28 mouse cellular contexts compared by ENCODE assay signal in the genomic region with DNA sequence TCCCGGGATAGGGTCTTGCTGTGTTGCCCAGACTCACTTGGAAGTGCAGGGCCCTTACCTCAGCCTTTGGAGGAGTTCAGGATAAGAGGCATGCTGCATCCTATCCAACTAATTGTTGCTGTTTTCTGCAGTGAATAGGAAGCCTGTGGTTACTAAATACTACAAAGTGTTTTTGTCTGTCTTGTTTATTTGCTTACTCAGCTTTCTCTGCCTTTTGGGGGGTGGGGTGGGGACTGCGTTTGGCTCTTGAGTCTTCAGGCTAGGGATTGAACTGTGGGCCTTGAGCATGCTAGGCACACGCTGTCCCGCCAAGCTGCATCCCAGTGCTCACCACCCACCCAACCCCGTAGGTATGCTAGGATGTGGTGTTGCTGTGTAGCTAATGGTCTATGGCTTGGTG. TPM values are rescaled to one million over a fixed set of nuclear protein-coding genes. Genes with fewer than 3 reads are reported as not detected.
A peak's percentile ranks its signal among the peaks of the same experiment; 100 is the strongest.
DNase-seq lines count a peak whose midpoint lies in the region; ATAC-seq and TF ChIP-seq lines count a peak whose summit lies in the region.
"Had no signal": no experiment of that assay in that cellular context is flagged by ENCODE, and none has a peak within 500 bp of the region (broad histone marks: within the 10 kb centered on the region; RNA-seq: fewer than 3 reads in every experiment).

No protein-coding gene starts in this region.

- no peak overlapping the region for H3K4me2 ChIP-seq in forebrain, embryonic 13.5 days
- no peak overlapping the region for H3K4me2 ChIP-seq in CH12.LX (ENCODE audit: insufficient read depth, low read depth, poor library complexity, severe bottlenecking)
- H3K4me2 ChIP-seq: embryonic facial prominence, embryonic 12.5 days; embryonic facial prominence, embryonic 15.5 days had no signal

- no peak for DNase-seq in forebrain, embryonic 10.5 days (ENCODE audit: extremely low spot score, low spot score)
- DNase-seq in CH12.LX (ENCODE audit: extremely low read depth) (no peak), ES-E14 (ENCODE audit: low read depth, low spot score) (no peak)
- no peak for DNase-seq in retina, embryonic 14.5 days (ENCODE audit: low spot score)
- DNase-seq: adrenal gland, adult 2 months; adrenal gland, postnatal 10 days; adrenal gland, postnatal 25 days; cerebellum, adult 11 months; cerebellum, adult 18-20 months; cerebellum, adult 8-10 months; cerebellum, adult 9-11 months; cerebellum, postnatal 14 days; cerebellum, postnatal 36 days; embryo, embryonic 11 days had no signal

- no peaks in the 10 kb centered on the region for H3K9me3 ChIP-seq in forebrain, embryonic 13.5 days (replicated peaks)
- H3K9me3 ChIP-seq in forebrain, embryonic 10.5 days = no peaks in the 10 kb centered on the region
- H3K9me3 ChIP-seq in megakaryocyte, embryonic 14.5 days = no peaks in the 10 kb centered on the region
- no peaks in the 10 kb centered on the region for H3K9me3 ChIP-seq in CH12.LX (replicated peaks; ENCODE audit: low read length)
- no peaks in the 10 kb centered on the region for H3K9me3 ChIP-seq in ES-E14 (ENCODE audit: control insufficient read depth, insufficient read depth, low read depth, low read length)
- H3K9me3 ChIP-seq: embryonic facial prominence, embryonic 12.5 days; embryonic facial prominence, embryonic 15.5 days had no signal

- dilution Hi-C loops in CH12.LX (cut with MboI; ENCODE audit: extremely low pct_ligation_motif_present, extremely low pct_unique_long_range_greater_than_20kb, low sequenced_read_pairs) = no loop called here

- TF ChIP-seq EP300 in CH12.LX (IDR thresholded peaks at IDR 0.05; ENCODE audit: low read length) = no peak

- H3K27ac ChIP-seq in forebrain, embryonic 13.5 days = no peak overlapping the region
- no peak overlapping the region for H3K27ac ChIP-seq in forebrain, embryonic 10.5 days
- no peak overlapping the region for H3K27ac ChIP-seq in CH12.LX (ENCODE audit: insufficient read depth, low read depth)
- no peak overlapping the region for H3K27ac ChIP-seq in ES-E14 (ENCODE audit: insufficient read depth, low read depth, low read length, poor library complexity, severe bottlenecking)
- H3K27ac ChIP-seq: embryonic facial prominence, embryonic 12.5 days; embryonic facial prominence, embryonic 15.5 days had no signal

- no peak for TF ChIP-seq RAD21 in CH12.LX (IDR thresholded peaks at IDR 0.05; ENCODE audit: low read depth, low read length)

- peaks cover 19% of the 10 kb centered on the region for H3K4me1 ChIP-seq in forebrain, embryonic 13.5 days
- H3K4me1 ChIP-seq in forebrain, embryonic 10.5 days = peaks cover 4% of the 10 kb centered on the region; the same call in 1 of the 2 replicates
- peaks cover 50% of the 10 kb centered on the region for H3K4me1 ChIP-seq in megakaryocyte, embryonic 14.5 days
- H3K4me1 ChIP-seq in CH12.LX (ENCODE audit: control insufficient read depth in 1 of 2, insufficient read depth in 2 of 2) (peaks cover 0 to 23% of the 10 kb centered on the region in 2 experiments; a peak in 2 of 4 replicates), ES-E14 (ENCODE audit: control insufficient read depth in 2 of 2, insufficient read depth in 2 of 2, low read length in 2 of 2, poor library complexity in 1 of 2) (peaks cover 0 to 5% of the 10 kb centered on the region in 2 experiments; a peak in 1 of 4 replicates)

- H3K79me2 ChIP-seq in CH12.LX (replicated peaks; ENCODE audit: control insufficient read depth, extremely low read depth, insufficient read depth, poor library complexity, severe bottlenecking) = peaks cover 18% of the 10 kb centered on the region

- H3K27me3 ChIP-seq in forebrain, embryonic 13.5 days = no peaks in the 10 kb centered on the region
- no peaks in the 10 kb centered on the region for H3K27me3 ChIP-seq in forebrain, embryonic 10.5 days (ENCODE audit: poor library complexity, severe bottlenecking)
- no peaks in the 10 kb centered on the region for H3K27me3 ChIP-seq in megakaryocyte, embryonic 14.5 days (replicated peaks)
- H3K27me3 ChIP-seq in CH12.LX (replicated peaks) = no peaks in the 10 kb centered on the region
- H3K27me3 ChIP-seq: embryonic facial prominence, embryonic 12.5 days; embryonic facial prominence, embryonic 15.5 days had no signal

- in situ Hi-C loops in CH12.LX (cut with MboI; ENCODE audit: low pct_ligation_motif_present, low pct_unique_long_range_greater_than_20kb, low sequenced_read_pairs) = loop anchor here (10.0 kb wide), 1 partner anchor 61 kb away; the partner anchor contains the start of gene Lss
- in situ Hi-C loops in ES-E14 (cut with MboI; ENCODE audit: low sequenced_read_pairs in 2 of 2, unreplicated experiment in 2 of 2) = no loop called here

- WGBS in forebrain, embryonic 13.5 days = 90% methylated on average over 5 of the region's 5 CpGs
- WGBS in forebrain, embryonic 10.5 days = 90% methylated on average over 5 of the region's 5 CpGs

- ATAC-seq in forebrain, embryonic 13.5 days = no peak
- no peak for ATAC-seq in megakaryocyte, adult 5-6 weeks (ENCODE audit: poor library complexity, severe bottlenecking)
- ATAC-seq: forebrain, embryonic 16.5 days had no signal

- no peak for TF ChIP-seq CTCF in CH12.LX (conservative IDR thresholded peaks at IDR 0.05 in 1 of 2, IDR thresholded peaks at IDR 0.05 in 1 of 2; ENCODE audit: low read depth in 2 of 2, low read length in 2 of 2)

- TF ChIP-seq POLR2A in CH12.LX (IDR thresholded peaks at IDR 0.05; ENCODE audit: low read depth, low read length) = no peak

- H3K9ac ChIP-seq in forebrain, embryonic 13.5 days = peak overlapping the region; percentile 21; the same call in 1 of the 2 replicates
- H3K9ac ChIP-seq in CH12.LX (ENCODE audit: insufficient read depth, low read depth) (no peak overlapping the region), ES-E14 (ENCODE audit: insufficient read depth, low read depth, low read length, poor library complexity, severe bottlenecking) (no peak overlapping the region; the same call in 1 of the 2 replicates)
- H3K9ac ChIP-seq: embryonic facial prominence, embryonic 15.5 days had no signal

- H3K4me3 ChIP-seq in forebrain, embryonic 13.5 days = no peak overlapping the region
- H3K4me3 ChIP-seq in forebrain, embryonic 10.5 days = no peak overlapping the region
- peak overlapping the region; percentile 65 for H3K4me3 ChIP-seq in megakaryocyte, embryonic 14.5 days (replicated peaks)
- H3K4me3 ChIP-seq in CH12.LX (replicated peaks in 1 of 3; ENCODE audit: low read depth in 2 of 3, low read length in 2 of 3, poor library complexity in 1 of 3) (no peak overlapping the region), ES-E14 (ENCODE audit: insufficient read depth in 1 of 2, low read depth in 1 of 2, low read length in 2 of 2, poor library complexity in 1 of 2, severe bottlenecking in 1 of 2) (no peak overlapping the region)
- H3K4me3 ChIP-seq: embryonic facial prominence, embryonic 12.5 days; embryonic facial prominence, embryonic 15.5 days; erythroblast, embryonic 14.5 days had no signal

- H3K36me3 ChIP-seq in forebrain, embryonic 13.5 days (ENCODE audit: poor library complexity, severe bottlenecking) = peaks cover 80% of the 10 kb centered on the region
- H3K36me3 ChIP-seq in forebrain, embryonic 10.5 days (replicated peaks) = peaks cover 84% of the 10 kb centered on the region
- peaks cover 86% of the 10 kb centered on the region for H3K36me3 ChIP-seq in megakaryocyte, embryonic 14.5 days (replicated peaks; ENCODE audit: low read length)
- H3K36me3 ChIP-seq in CH12.LX (replicated peaks in 1 of 2; ENCODE audit: control insufficient read depth in 1 of 2, insufficient read depth in 1 of 2, low read length in 1 of 2) = peaks cover 60 to 81% of the 10 kb centered on the region in 2 experiments
- H3K36me3 ChIP-seq in ES-E14 (ENCODE audit: control insufficient read depth, insufficient read depth, low read length, poor library complexity, severe bottlenecking) = peaks cover 33% of the 10 kb centered on the region

RNA-seq across cellular contexts. Expression of gene Ybey, which starts 4.8 kb away (rescaled TPM):
- polyA plus RNA-seq in forebrain, embryonic 13.5 days (2015; fragmentation: Nextera tagmentation; extraction: Ambion mirVana) = 7.8 and 7.9 TPM in 2 replicates
- 11.5 and 12.1 TPM in 2 replicates for polyA plus RNA-seq in forebrain, embryonic 10.5 days (2016; fragmentation: Nextera tagmentation; extraction: Ambion mirVana)
- 0.74 TPM in 1 of 2 replicates, not detected in the other for polyA plus RNA-seq in megakaryocyte, embryonic 14.5 days (2012; ENCODE audit: insufficient read depth, low replicate concordance)
- 0.96 and 1.6 TPM in 2 replicates for total RNA-seq in megakaryocyte, adult 5-6 weeks (2015)
- 3.6 and 4.2 TPM in 2 replicates for total RNA-seq in megakaryocyte, adult 5-6 weeks (2017)
- 4.3 and 4.4 TPM in 2 replicates for total RNA-seq in CH12.LX (2012; rRNA removed)
- 5.2 TPM in 2 replicates for total RNA-seq in CH12.LX (2014; rRNA removed)
- polyA plus RNA-seq in CH12.LX (2012; ENCODE audit: insufficient read length, low read depth) = 2.0 and 3.0 TPM in 2 replicates
- total RNA-seq in ES-E14 (2012; rRNA removed) = 3.6 and 4.6 TPM in 2 replicates

RNA-seq across cellular contexts. Expression of gene Mcm3ap, which starts 5.0 kb away (rescaled TPM):
- 68.0 and 71.3 TPM in 2 replicates for polyA plus RNA-seq in forebrain, embryonic 13.5 days (2015; fragmentation: Nextera tagmentation; extraction: Ambion mirVana)
- 74.8 and 81.7 TPM in 2 replicates for polyA plus RNA-seq in forebrain, embryonic 10.5 days (2016; fragmentation: Nextera tagmentation; extraction: Ambion mirVana)
- 4.7 and 33.6 TPM in 2 replicates for polyA plus RNA-seq in megakaryocyte, embryonic 14.5 days (2012; ENCODE audit: insufficient read depth, low replicate concordance)
- total RNA-seq in megakaryocyte, adult 5-6 weeks (2015) = 41.9 and 51.0 TPM in 2 replicates
- total RNA-seq in megakaryocyte, adult 5-6 weeks (2017) = 51.5 and 56.8 TPM in 2 replicates
- total RNA-seq in CH12.LX (2012; rRNA removed) (34.2 and 40.4 TPM in 2 replicates), CH12.LX (2014; rRNA removed) (26.4 and 26.9 TPM in 2 replicates), ES-E14 (2012; rRNA removed) (94.6 and 110 TPM in 2 replicates)
- 47.8 and 51.1 TPM in 2 replicates for polyA plus RNA-seq in CH12.LX (2012; ENCODE audit: insufficient read length, low read depth)

RNA-seq across cellular contexts. Expression of gene 2610028H24Rik, which starts 24.9 kb away (rescaled TPM):
- not detected in 2 replicates for polyA plus RNA-seq in forebrain, embryonic 13.5 days (2015; fragmentation: Nextera tagmentation; extraction: Ambion mirVana)
- not detected in 2 replicates for polyA plus RNA-seq in forebrain, embryonic 10.5 days (2016; fragmentation: Nextera tagmentation; extraction: Ambion mirVana)
- polyA plus RNA-seq in megakaryocyte, embryonic 14.5 days (2012; ENCODE audit: insufficient read depth, low replicate concordance) = not detected in 2 replicates
- total RNA-seq in megakaryocyte, adult 5-6 weeks (2015) = not detected in 2 replicates
- not detected in 2 replicates for total RNA-seq in megakaryocyte, adult 5-6 weeks (2017)
- total RNA-seq in CH12.LX (2012; rRNA removed) (0.25 and 0.42 TPM in 2 replicates), CH12.LX (2014; rRNA removed) (not detected in 2 replicates), ES-E14 (2012; rRNA removed) (0.32 and 0.36 TPM in 2 replicates)
- polyA plus RNA-seq in CH12.LX (2012; ENCODE audit: insufficient read length, low read depth) = not detected in 2 replicates
- total RNA-seq: adrenal gland, adult 2 months; adrenal gland, postnatal 10 days; adrenal gland, postnatal 25 days; adrenal gland, postnatal 4 days; common myeloid progenitor, adult 5-6 weeks had no signal
- polyA plus RNA-seq: adrenal gland, adult 2 months; brain, embryonic 14.5 days; C2C12; embryonic facial prominence, embryonic 12.5 days; erythroblast, embryonic 14.5 days; forebrain, embryonic 11.5 days; forebrain, embryonic 16.5 days; frontal cortex, adult 2 months had no signal

RNA-seq across cellular contexts. Expression of gene Pcnt, which starts 31.2 kb away (rescaled TPM):
- 14.8 and 15.0 TPM in 2 replicates for polyA plus RNA-seq in forebrain, embryonic 13.5 days (2015; fragmentation: Nextera tagmentation; extraction: Ambion mirVana)
- polyA plus RNA-seq in forebrain, embryonic 10.5 days (2016; fragmentation: Nextera tagmentation; extraction: Ambion mirVana) = 21.5 and 25.0 TPM in 2 replicates
- polyA plus RNA-seq in megakaryocyte, embryonic 14.5 days (2012; ENCODE audit: insufficient read depth, low replicate concordance) = 32.3 and 41.3 TPM in 2 replicates
- total RNA-seq in megakaryocyte, adult 5-6 weeks (2015) = 24.2 and 27.3 TPM in 2 replicates
- total RNA-seq in megakaryocyte, adult 5-6 weeks (2017) = 44.1 and 53.4 TPM in 2 replicates
- total RNA-seq in CH12.LX (2012; rRNA removed) = 28.7 and 29.1 TPM in 2 replicates
- total RNA-seq in CH12.LX (2014; rRNA removed) = 22.2 and 24.6 TPM in 2 replicates
- 30.2 and 30.6 TPM in 2 replicates for polyA plus RNA-seq in CH12.LX (2012; ENCODE audit: insufficient read length, low read depth)
- total RNA-seq in ES-E14 (2012; rRNA removed) = 107 and 142 TPM in 2 replicates

RNA-seq across cellular contexts. Expression of gene AC141477.1, which starts 33.5 kb away (rescaled TPM):
- polyA plus RNA-seq in forebrain, embryonic 13.5 days (2015; fragmentation: Nextera tagmentation; extraction: Ambion mirVana) = 2.1 TPM in 1 of 2 replicates, not detected in the other
- polyA plus RNA-seq in forebrain, embryonic 10.5 days (2016; fragmentation: Nextera tagmentation; extraction: Ambion mirVana) = not detected in 2 replicates
- not detected in 2 replicates for polyA plus RNA-seq in megakaryocyte, embryonic 14.5 days (2012; ENCODE audit: insufficient read depth, low replicate concordance)
- total RNA-seq in megakaryocyte, adult 5-6 weeks (2015) = not detected in 2 replicates
- 10.4 TPM in 1 of 2 replicates, not detected in the other for total RNA-seq in megakaryocyte, adult 5-6 weeks (2017)
- not detected in 2 replicates for total RNA-seq in CH12.LX (2012; rRNA removed)
- total RNA-seq in CH12.LX (2014; rRNA removed) = not detected in 2 replicates
- polyA plus RNA-seq in CH12.LX (2012; ENCODE audit: insufficient read length, low read depth) = 3.5 TPM in 1 of 2 replicates, not detected in the other
- not detected in 2 replicates for total RNA-seq in ES-E14 (2012; rRNA removed)
- total RNA-seq: adrenal gland, adult 2 months; adrenal gland, postnatal 25 days; adrenal gland, postnatal 4 days; MEL had no signal
- polyA plus RNA-seq: adrenal gland, adult 2 months; brain, embryonic 14.5 days; C2C12; embryonic facial prominence, embryonic 12.5 days; embryonic facial prominence, embryonic 15.5 days; erythroblast, embryonic 14.5 days; forebrain, embryonic 11.5 days; forebrain, embryonic 16.5 days; frontal cortex, adult 2 months had no signal
